24 mouse cellular contexts compared by ENCODE assay signal in genomic region chr5:33976267-33976666, GRCm38 (mm10). TPM values are rescaled to one million over a fixed set of nuclear protein-coding genes. Genes with fewer than 3 reads are reported as not detected.
DNase-seq lines count a peak whose midpoint lies in the region; ATAC-seq and TF ChIP-seq lines count a peak whose summit lies in the region.
"Had no signal": no experiment of that assay in that cellular context is flagged by ENCODE, and none has a peak within 500 bp of the region (broad histone marks: within the 10 kb centered on the region; RNA-seq: fewer than 3 reads in every experiment).

No protein-coding gene starts in this region.

- DNase-seq in heart, adult 11 months = peak; percentile 29
- DNase-seq in heart, adult 18-20 months = no peak
- DNase-seq in CH12.LX (ENCODE audit: extremely low read depth) (no peak), ES-E14 (ENCODE audit: low read depth, low spot score) (no peak)
- no peak for DNase-seq in right cerebral cortex, postnatal 10 days (ENCODE audit: low spot score in 2 of 2)
- DNase-seq: adrenal gland, adult 2 months; adrenal gland, adult 8-10 months; adrenal gland, postnatal 10 days; adrenal gland, postnatal 14 days; adrenal gland, postnatal 25 days; adrenal gland, postnatal 36 days; B cell, adult 2 months; cerebellum, adult 11 months; cerebellum, adult 11-12 months; cerebellum, adult 18-20 months; cerebellum, adult 2 months; cerebellum, adult 8-10 months had no signal

- no peak overlapping the region for H3K4me2 ChIP-seq in CH12.LX (ENCODE audit: insufficient read depth, low read depth, poor library complexity, severe bottlenecking)
- H3K4me2 ChIP-seq in hindbrain, embryonic 13.5 days = no peak overlapping the region

- no peaks in the 10 kb centered on the region for H3K27me3 ChIP-seq in CH12.LX (replicated peaks)
- no peaks in the 10 kb centered on the region for H3K27me3 ChIP-seq in hindbrain, embryonic 13.5 days

- no peak overlapping the region for H3K27ac ChIP-seq in CH12.LX (ENCODE audit: insufficient read depth, low read depth)
- H3K27ac ChIP-seq in ES-E14 (ENCODE audit: insufficient read depth, low read depth, low read length, poor library complexity, severe bottlenecking) = no peak overlapping the region
- no peak overlapping the region for H3K27ac ChIP-seq in hindbrain, embryonic 13.5 days

- dilution Hi-C loops in CH12.LX (cut with MboI; ENCODE audit: extremely low pct_ligation_motif_present, extremely low pct_unique_long_range_greater_than_20kb, low sequenced_read_pairs) = no loop called here

- no peak for ATAC-seq in hindbrain, embryonic 13.5 days (ENCODE audit: low FRiP score)
- ATAC-seq: activated CD4-positive, CD25-positive, alpha-beta regulatory T cell, adult 4 months; CD4-positive, CD25-positive, alpha-beta regulatory T cell, adult 4 months; Patski had no signal

- H3K79me2 ChIP-seq in CH12.LX (replicated peaks; ENCODE audit: control insufficient read depth, extremely low read depth, insufficient read depth, poor library complexity, severe bottlenecking) = no peaks in the 10 kb centered on the region

- H3K9ac ChIP-seq in CH12.LX (ENCODE audit: insufficient read depth, low read depth) (no peak overlapping the region), ES-E14 (ENCODE audit: insufficient read depth, low read depth, low read length, poor library complexity, severe bottlenecking) (no peak overlapping the region)
- no peak overlapping the region for H3K9ac ChIP-seq in hindbrain, embryonic 13.5 days

- no peak for TF ChIP-seq CTCF in CH12.LX (conservative IDR thresholded peaks at IDR 0.05 in 1 of 2, IDR thresholded peaks at IDR 0.05 in 1 of 2; ENCODE audit: low read depth in 2 of 2, low read length in 2 of 2)

- WGBS in hindbrain, embryonic 13.5 days = 40% methylated on average over 3 of the region's 3 CpGs

- in situ Hi-C loops in CH12.LX (cut with MboI; ENCODE audit: low pct_ligation_motif_present, low pct_unique_long_range_greater_than_20kb, low sequenced_read_pairs) = no loop called here
- in situ Hi-C loops in ES-E14 (cut with MboI; ENCODE audit: low sequenced_read_pairs in 2 of 2, unreplicated experiment in 2 of 2) = no loop called here

- H3K9me3 ChIP-seq in CH12.LX (replicated peaks; ENCODE audit: low read length) = no peaks in the 10 kb centered on the region
- H3K9me3 ChIP-seq in ES-E14 (ENCODE audit: control insufficient read depth, insufficient read depth, low read depth, low read length) = no peaks in the 10 kb centered on the region
- H3K9me3 ChIP-seq in hindbrain, embryonic 13.5 days = no peaks in the 10 kb centered on the region
- H3K9me3 ChIP-seq: G1E had no signal

- TF ChIP-seq EP300 in CH12.LX (IDR thresholded peaks at IDR 0.05; ENCODE audit: low read length) = no peak

- H3K4me1 ChIP-seq in CH12.LX (ENCODE audit: control insufficient read depth in 1 of 2, insufficient read depth in 2 of 2) (no peaks in the 10 kb centered on the region), ES-E14 (ENCODE audit: control insufficient read depth in 2 of 2, insufficient read depth in 2 of 2, low read length in 2 of 2, poor library complexity in 1 of 2) (no peaks in the 10 kb centered on the region)
- H3K4me1 ChIP-seq in hindbrain, embryonic 13.5 days (replicated peaks) = no peaks in the 10 kb centered on the region

- no peaks in the 10 kb centered on the region for H3K36me3 ChIP-seq in CH12.LX (replicated peaks in 1 of 2; ENCODE audit: control insufficient read depth in 1 of 2, insufficient read depth in 1 of 2, low read length in 1 of 2)
- no peaks in the 10 kb centered on the region for H3K36me3 ChIP-seq in ES-E14 (ENCODE audit: control insufficient read depth, insufficient read depth, low read length, poor library complexity, severe bottlenecking)
- no peaks in the 10 kb centered on the region; the same call in 1 of the 2 replicates for H3K36me3 ChIP-seq in hindbrain, embryonic 13.5 days
- H3K36me3 ChIP-seq: G1E had no signal

- TF ChIP-seq RAD21 in CH12.LX (IDR thresholded peaks at IDR 0.05; ENCODE audit: low read depth, low read length) = no peak

- H3K4me3 ChIP-seq in CH12.LX (replicated peaks in 1 of 3; ENCODE audit: low read depth in 2 of 3, low read length in 2 of 3, poor library complexity in 1 of 3) (no peak overlapping the region), ES-E14 (ENCODE audit: insufficient read depth in 1 of 2, low read depth in 1 of 2, low read length in 2 of 2, poor library complexity in 1 of 2, severe bottlenecking in 1 of 2) (no peak overlapping the region)
- no peak overlapping the region for H3K4me3 ChIP-seq in hindbrain, embryonic 13.5 days

- no peak for TF ChIP-seq POLR2A in CH12.LX (IDR thresholded peaks at IDR 0.05; ENCODE audit: low read depth, low read length)

TF ChIP-seq in CH12.LX, 34 proteins besides CTCF, POLR2A, EP300 and RAD21:
- TF ChIP-seq BHLHE40 (IDR thresholded peaks at IDR 0.05; ENCODE audit: low read depth, low read length) = no peak
- TF ChIP-seq ZNF384 (IDR thresholded peaks at IDR 0.05; ENCODE audit: low read depth, low read length) = peak; percentile 89

TF ChIP-seq in ES-E14, 5 proteins besides CTCF, POLR2A, EP300 and RAD21:
- no peak for TF ChIP-seq CHD2 (IDR thresholded peaks at IDR 0.05; ENCODE audit: low read depth, low read length)
- TF ChIP-seq ZC3H11A (IDR thresholded peaks at IDR 0.05; ENCODE audit: borderline replicate concordance, low read depth, low read length) = no peak
- 0 out of 2 replicates have a peak, but pooled peaks have one; percentile 67 for TF ChIP-seq ZNF384 (IDR thresholded peaks at IDR 0.05; ENCODE audit: low read depth, low read length)
- no peak for TF ChIP-seq HCFC1 (IDR thresholded peaks at IDR 0.05; ENCODE audit: borderline replicate concordance, insufficient read depth, low read length)

RNA-seq across cellular contexts. Expression of gene Gm1673, which starts 7.0 kb away (rescaled TPM):
- 1 to 10 TPM; 3.3 to 4.0 TPM for total RNA-seq in heart, adult 18-20 months (2021)
- total RNA-seq in CH12.LX (2012; rRNA removed) (not detected in 2 replicates), CH12.LX (2014; rRNA removed) (not detected in 2 replicates), ES-E14 (2012; rRNA removed) (13.5 and 14.5 TPM in 2 replicates)
- polyA plus RNA-seq in CH12.LX (2012; ENCODE audit: insufficient read length, low read depth) = not detected in 2 replicates
- 589 and 607 TPM in 2 replicates for polyA plus RNA-seq in hindbrain, embryonic 13.5 days (2015; fragmentation: Nextera tagmentation; extraction: Ambion mirVana)
- total RNA-seq: G1E, MEL had no signal
- polyA plus RNA-seq: activated CD4-positive, CD25-positive, alpha-beta regulatory T cell, adult 4 months; CD4-positive, CD25-positive, alpha-beta regulatory T cell, adult 4 months; G1E had no signal

RNA-seq across cellular contexts. Expression of gene Nat8l, which starts 19.5 kb away (rescaled TPM):
- 1 to 10 TPM; 1.5 to 3.7 TPM for total RNA-seq in heart, adult 18-20 months (2021)
- total RNA-seq in CH12.LX (2012; rRNA removed) = 0.04 TPM in 1 of 2 replicates, not detected in the other
- total RNA-seq in CH12.LX (2014; rRNA removed) = not detected in 2 replicates
- polyA plus RNA-seq in CH12.LX (2012; ENCODE audit: insufficient read length, low read depth) = not detected in 2 replicates
- 3.3 and 6.1 TPM in 2 replicates for total RNA-seq in ES-E14 (2012; rRNA removed)
- polyA plus RNA-seq in hindbrain, embryonic 13.5 days (2015; fragmentation: Nextera tagmentation; extraction: Ambion mirVana) = 3.9 and 4.2 TPM in 2 replicates
- total RNA-seq: G1E, MEL had no signal
- polyA plus RNA-seq: activated CD4-positive, CD25-positive, alpha-beta regulatory T cell, adult 4 months; C2C12; CD4-positive, CD25-positive, alpha-beta regulatory T cell, adult 4 months; G1E had no signal

RNA-seq across cellular contexts. Expression of gene Nelfa, which starts 40.1 kb away (rescaled TPM):
- 1 to 10 TPM; 9.0 to 9.1 TPM for total RNA-seq in heart, adult 18-20 months (2021)
- 23.9 and 27.6 TPM in 2 replicates for total RNA-seq in CH12.LX (2012; rRNA removed)
- total RNA-seq in CH12.LX (2014; rRNA removed) = 20.4 and 20.6 TPM in 2 replicates
- polyA plus RNA-seq in CH12.LX (2012; ENCODE audit: insufficient read length, low read depth) = 35.3 and 41.2 TPM in 2 replicates
- total RNA-seq in ES-E14 (2012; rRNA removed) = 42.0 and 43.0 TPM in 2 replicates
- 41.8 and 44.3 TPM in 2 replicates for polyA plus RNA-seq in hindbrain, embryonic 13.5 days (2015; fragmentation: Nextera tagmentation; extraction: Ambion mirVana)

Comparison
In these comparisons a context has a peak if more than half of its experiments do, and no peak if none do; other contexts are left out.
1. RNA of gene Gm1673, which starts 7.0 kb away (total RNA-seq): 13.5 to 14.5 TPM in ES-E14 and 3.3 to 4.0 TPM in heart, adult 18-20 months; not detected in CH12.LX; every median in the first group is over 4 times any median in the second.